Mouse (Mus musculus) E14TG2a.4 (cell line): ENCODE results near the gene Pecam1.

Source experiments
- CTCF ChIP-seq: conservative IDR thresholded peaks from 2 replicates; pipeline ENCODE4 v1.5.1; 2014; ENCODE audit warnings: low read length
- NANOG ChIP-seq: IDR thresholded peaks from 2 replicates; pipeline ENCODE4 v1.6.1; 2014; ENCODE audit warnings: borderline replicate concordance, low read length, mixed read lengths
- POU5F1 ChIP-seq: IDR thresholded peaks from 2 replicates; pipeline ENCODE4 v1.6.1; 2014; ENCODE audit warnings: low read length, borderline replicate concordance

GRCm38 (mm10) chr11:106729656-106730055 lies 20.8 kb downstream of the Pecam1 start:
- no peak for TF ChIP-seq CTCF
- no peak for TF ChIP-seq NANOG
- no peak for TF ChIP-seq POU5F1
